Mouse (Mus musculus): ENCODE data around the gene Egln2. TPM values are rescaled to one million over a fixed set of nuclear protein-coding genes. Genes with fewer than 3 reads are reported as not detected.
A peak's percentile ranks its signal among the peaks of the same experiment; 100 is the strongest.

Gene Egln2
- polyA plus RNA-seq, 1 experiment from 2014 or later = 107 TPM

DNA sequence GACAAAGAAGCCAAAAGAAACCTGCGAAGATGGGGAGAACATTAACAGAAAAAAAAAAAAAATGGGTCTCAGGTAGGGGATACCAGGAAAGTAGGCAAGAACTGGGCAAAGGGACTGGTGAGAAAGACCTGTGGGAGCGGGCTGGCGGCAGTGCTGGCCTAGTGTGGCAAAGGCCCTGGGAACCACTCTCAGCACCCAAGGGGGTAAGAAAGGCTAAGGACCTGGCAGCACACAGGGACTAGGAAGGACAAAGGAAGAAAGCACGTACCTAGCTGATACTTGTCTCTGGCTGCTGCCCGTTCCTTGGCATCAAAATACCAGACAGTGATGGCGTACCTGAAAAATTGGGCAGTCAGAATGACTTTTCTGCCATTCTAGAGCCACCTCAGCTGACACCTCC lies 7.3 kb downstream of the Egln2 start:
- Histone ChIP-seq H3K9me3 (no peaks in the 10 kb centered on the region), H3K36me3 (peaks cover 32% of the 10 kb centered on the region), H3K4me2 (no peak overlapping the region), H3K9ac (no peak overlapping the region), H3K4me1 (replicated peaks) (peaks cover 46% of the 10 kb centered on the region), H3K27me3 (no peaks in the 10 kb centered on the region), H3K4me3 (no peak overlapping the region), H3K27ac (replicated peaks) (no peak overlapping the region)
- ATAC-seq (ENCODE audit: low FRiP score, low read depth) = no peak
- 96% methylated on average over 6 of the region's 6 CpGs for WGBS

GRCm38 (mm10) chr7:27158171-27158570 lies 8.4 kb downstream of the Egln2 start:
- Histone ChIP-seq H3K27ac (replicated peaks) (no peak overlapping the region), H3K36me3 (peaks cover 30% of the 10 kb centered on the region), H3K4me2 (no peak overlapping the region), H3K9me3 (no peaks in the 10 kb centered on the region), H3K27me3 (no peaks in the 10 kb centered on the region), H3K4me1 (replicated peaks) (peaks cover 35% of the 10 kb centered on the region), H3K4me3 (no peak overlapping the region), H3K9ac (no peak overlapping the region)
- no peak for ATAC-seq (ENCODE audit: low FRiP score, low read depth)
- 95% methylated on average over 9 of the region's 9 CpGs for WGBS

DNA sequence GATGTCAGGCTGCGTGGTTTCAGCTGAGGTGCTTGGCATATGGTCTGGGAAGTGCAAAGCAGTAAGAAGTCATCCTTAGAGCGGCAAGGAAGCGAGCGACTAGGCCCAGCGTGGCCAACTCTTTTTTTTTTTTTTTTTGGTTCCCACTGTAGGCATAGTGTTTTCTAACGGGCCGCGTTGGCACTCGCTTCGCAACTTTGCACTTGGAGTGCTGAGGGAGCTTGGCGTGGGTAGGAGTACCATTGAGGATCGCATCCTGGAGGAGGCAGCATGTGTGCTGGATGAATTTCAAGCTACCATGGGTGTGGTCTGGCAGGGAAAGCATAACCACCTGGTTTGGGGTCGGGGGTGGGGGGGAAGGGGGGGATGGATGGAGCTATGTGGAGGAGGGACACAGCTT lies 10.6 kb downstream of the Egln2 start:
- Histone ChIP-seq H3K4me1 (replicated peaks) (peaks cover 14% of the 10 kb centered on the region), H3K9me3 (no peaks in the 10 kb centered on the region), H3K27ac (replicated peaks) (no peak overlapping the region), H3K4me3 (no peak overlapping the region), H3K4me2 (no peak overlapping the region), H3K36me3 (peaks cover 30% of the 10 kb centered on the region), H3K9ac (no peak overlapping the region), H3K27me3 (no peaks in the 10 kb centered on the region)
- WGBS = 82% methylated on average over 13 of the region's 13 CpGs
- ATAC-seq (ENCODE audit: low FRiP score, low read depth) = no peak

DNA sequence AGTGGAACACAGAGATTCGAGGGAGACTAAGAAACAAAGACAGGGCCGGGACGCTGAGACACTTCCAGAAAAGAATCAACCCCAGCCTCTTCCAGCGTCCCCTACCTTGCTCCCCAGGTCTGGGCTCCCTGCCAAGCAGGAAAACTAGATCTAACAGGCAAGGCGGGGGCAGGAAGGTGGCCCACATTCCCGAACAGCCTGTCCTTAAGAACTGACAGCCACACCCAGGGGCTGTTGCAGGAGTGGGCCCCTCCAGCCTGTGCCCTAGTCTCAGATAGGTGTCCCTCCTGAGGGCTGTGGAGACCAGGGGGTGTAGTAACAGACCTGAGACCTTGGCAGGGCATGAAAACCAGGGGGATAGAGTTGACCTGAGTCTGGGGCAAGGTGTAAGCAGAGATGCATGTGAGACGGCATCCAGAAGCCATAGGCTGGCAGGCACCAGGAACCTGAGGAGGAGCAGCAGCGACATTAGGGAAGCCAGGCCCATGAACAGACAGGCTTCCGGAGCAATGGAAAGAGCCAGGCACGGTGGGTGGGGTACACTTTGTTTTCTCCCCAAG lies 13.3 kb downstream of the Egln2 start, which contains the start of gene Cyp2t4:
TSS of gene Cyp2t4 (plus strand) at position 510 of the 560 bp plus-strand sequence.
- 77% methylated on average over 10 of the region's 10 CpGs for whole genome bisulfite sequencing
- no peak within 1 kb of the TSS for H3K4me2 ChIP-seq
- H3K36me3 ChIP-seq = peaks cover 12% of the 10 kb centered on the region
- H3K27me3 ChIP-seq = no peaks in the 10 kb centered on the region
- H3K27ac ChIP-seq (replicated peaks) = no peak within 1 kb of the TSS
- H3K4me1 ChIP-seq (replicated peaks) = no peaks in the 10 kb centered on the region
- H3K4me3 ChIP-seq = no peak within 1 kb of the TSS
- no peak within 1 kb of the TSS for H3K9ac ChIP-seq
- peak; percentile 44; the same call in 1 of the 2 replicates for ATAC-seq (ENCODE audit: low FRiP score, low read depth)
- no peaks in the 10 kb centered on the region for H3K9me3 ChIP-seq

DNA sequence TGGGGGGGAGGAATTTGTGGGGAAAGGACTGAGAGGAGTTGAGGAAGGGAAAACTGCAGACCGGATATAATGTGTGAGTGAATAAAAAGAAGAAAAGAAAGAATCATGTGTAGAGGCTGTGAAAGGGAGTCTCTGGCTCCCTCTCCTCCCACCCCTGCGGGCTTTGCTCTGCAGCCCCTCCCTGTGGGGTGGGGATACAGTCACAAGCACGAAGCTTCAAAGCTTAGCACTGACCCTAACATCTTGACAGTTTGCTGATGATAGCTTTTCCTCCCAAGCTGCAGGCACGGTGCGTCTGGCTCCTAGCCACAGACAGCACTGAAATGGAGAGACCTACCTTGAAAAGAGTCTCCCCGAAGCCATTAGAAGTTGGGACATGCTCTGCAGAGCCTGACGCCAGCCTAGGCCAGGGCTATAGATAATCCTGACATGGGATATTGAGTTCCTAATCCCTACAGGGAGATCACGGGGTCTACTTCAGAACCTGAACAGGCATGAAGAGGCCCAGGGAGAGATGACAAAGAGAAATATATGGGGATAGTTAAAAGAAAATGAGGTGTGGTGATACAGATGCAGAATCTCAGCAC lies 30.1 kb downstream of the Egln2 start:
- no peak overlapping the region for H3K9ac ChIP-seq
- no peaks in the 10 kb centered on the region for H3K27me3 ChIP-seq
- H3K27ac ChIP-seq (replicated peaks) = no peak overlapping the region
- no peak for ATAC-seq (ENCODE audit: low FRiP score, low read depth)
- no peaks in the 10 kb centered on the region for H3K36me3 ChIP-seq
- no peak overlapping the region for H3K4me3 ChIP-seq
- H3K9me3 ChIP-seq = no peaks in the 10 kb centered on the region; the same call in 1 of the 2 replicates
- 69% methylated on average over 8 of the region's 8 CpGs for whole genome bisulfite sequencing
- no peak overlapping the region for H3K4me2 ChIP-seq
- H3K4me1 ChIP-seq (replicated peaks) = no peaks in the 10 kb centered on the region

- Histone ChIP-seq H3K27me3 (no peaks in the 10 kb centered on the region), H3K4me3 (no peak overlapping the region), H3K4me1 (replicated peaks) (no peaks in the 10 kb centered on the region), H3K36me3 (no peaks in the 10 kb centered on the region), H3K4me2 (no peak overlapping the region), H3K9ac (no peak overlapping the region), H3K27ac (replicated peaks) (no peak overlapping the region), H3K9me3 (no peaks in the 10 kb centered on the region)
- no peak for ATAC-seq (ENCODE audit: low FRiP score, low read depth)
- 88% methylated on average over 4 of the region's 4 CpGs for WGBS
Measured at GRCm38 (mm10) chr7:27133757-27134156, 32.8 kb downstream of the Egln2 start.

DNA sequence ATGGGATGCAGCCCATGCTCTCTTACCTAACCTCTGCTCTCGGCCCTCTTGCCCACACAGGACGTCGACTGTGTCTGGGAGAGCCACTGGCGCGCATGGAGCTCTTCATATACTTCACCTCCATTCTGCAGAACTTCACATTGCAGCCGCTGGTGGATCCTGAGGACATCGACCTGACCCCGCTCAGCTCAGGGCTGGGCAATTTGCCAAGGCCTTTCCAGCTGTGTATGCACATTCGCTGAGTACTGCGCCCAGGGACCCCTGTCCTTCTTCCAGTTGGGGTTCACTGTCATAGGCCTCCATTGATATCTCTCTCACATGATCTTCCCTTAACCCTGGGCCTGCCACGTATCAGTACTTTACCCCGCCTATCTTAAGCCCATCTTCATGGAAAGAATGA lies 33.4 kb downstream of the Egln2 start:
- 69% methylated on average over 12 of the region's 12 CpGs for WGBS
- Histone ChIP-seq H3K4me3 (no peak overlapping the region), H3K27ac (replicated peaks) (no peak overlapping the region), H3K36me3 (no peaks in the 10 kb centered on the region), H3K27me3 (no peaks in the 10 kb centered on the region), H3K4me2 (no peak overlapping the region), H3K9ac (no peak overlapping the region), H3K4me1 (replicated peaks) (no peaks in the 10 kb centered on the region), H3K9me3 (no peaks in the 10 kb centered on the region)
- ATAC-seq (ENCODE audit: low FRiP score, low read depth) = no peak

DNA sequence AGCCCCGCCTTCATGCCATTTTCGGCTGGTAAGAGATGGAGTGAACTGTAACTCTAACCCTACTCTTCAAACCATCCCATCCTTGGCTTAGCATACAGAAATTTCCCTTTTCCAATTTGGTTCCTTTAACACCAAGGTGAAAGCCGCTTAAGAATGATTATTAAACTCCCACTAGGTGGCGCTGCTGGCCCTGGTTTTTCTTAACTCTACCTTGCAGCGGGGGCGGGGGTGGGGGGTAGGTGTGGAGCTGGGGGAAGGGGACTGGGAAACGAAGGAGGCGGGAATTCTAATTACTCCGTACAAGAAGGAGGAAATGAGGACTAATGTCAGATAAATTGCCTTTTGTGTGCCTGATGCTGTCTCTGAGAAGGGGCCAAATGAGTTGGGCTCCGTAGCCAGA lies 34.0 kb downstream of the Egln2 start:
- Histone ChIP-seq H3K27ac (replicated peaks) (no peak overlapping the region), H3K4me2 (no peak overlapping the region), H3K9me3 (no peaks in the 10 kb centered on the region), H3K4me1 (replicated peaks) (no peaks in the 10 kb centered on the region), H3K27me3 (no peaks in the 10 kb centered on the region), H3K36me3 (no peaks in the 10 kb centered on the region), H3K9ac (no peak overlapping the region), H3K4me3 (no peak overlapping the region)
- ATAC-seq (ENCODE audit: low FRiP score, low read depth) = no peak
- WGBS = 17% methylated on average over 10 of the region's 10 CpGs

DNA sequence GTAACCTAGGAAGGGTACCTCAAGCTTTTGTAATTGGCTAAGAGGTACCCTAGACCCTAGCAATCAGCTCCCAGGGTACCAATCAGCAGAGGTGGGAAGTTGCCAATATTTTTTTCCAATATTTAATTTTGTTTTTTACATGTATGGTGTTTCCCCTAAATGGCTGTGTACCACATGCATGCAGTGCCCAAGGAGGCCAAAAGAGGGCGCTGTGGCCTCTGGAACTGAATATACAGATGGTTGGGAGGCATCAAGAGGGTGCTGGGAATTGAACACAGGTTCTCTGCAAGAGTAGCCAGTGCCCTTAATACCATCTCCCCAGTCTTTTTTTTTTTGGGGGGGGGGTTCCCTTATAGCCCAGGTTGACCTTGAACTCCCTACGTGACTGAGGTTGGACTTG lies 35.2 kb downstream of the Egln2 start:
- 69% methylated on average over 2 of the region's 2 CpGs for WGBS

DNA sequence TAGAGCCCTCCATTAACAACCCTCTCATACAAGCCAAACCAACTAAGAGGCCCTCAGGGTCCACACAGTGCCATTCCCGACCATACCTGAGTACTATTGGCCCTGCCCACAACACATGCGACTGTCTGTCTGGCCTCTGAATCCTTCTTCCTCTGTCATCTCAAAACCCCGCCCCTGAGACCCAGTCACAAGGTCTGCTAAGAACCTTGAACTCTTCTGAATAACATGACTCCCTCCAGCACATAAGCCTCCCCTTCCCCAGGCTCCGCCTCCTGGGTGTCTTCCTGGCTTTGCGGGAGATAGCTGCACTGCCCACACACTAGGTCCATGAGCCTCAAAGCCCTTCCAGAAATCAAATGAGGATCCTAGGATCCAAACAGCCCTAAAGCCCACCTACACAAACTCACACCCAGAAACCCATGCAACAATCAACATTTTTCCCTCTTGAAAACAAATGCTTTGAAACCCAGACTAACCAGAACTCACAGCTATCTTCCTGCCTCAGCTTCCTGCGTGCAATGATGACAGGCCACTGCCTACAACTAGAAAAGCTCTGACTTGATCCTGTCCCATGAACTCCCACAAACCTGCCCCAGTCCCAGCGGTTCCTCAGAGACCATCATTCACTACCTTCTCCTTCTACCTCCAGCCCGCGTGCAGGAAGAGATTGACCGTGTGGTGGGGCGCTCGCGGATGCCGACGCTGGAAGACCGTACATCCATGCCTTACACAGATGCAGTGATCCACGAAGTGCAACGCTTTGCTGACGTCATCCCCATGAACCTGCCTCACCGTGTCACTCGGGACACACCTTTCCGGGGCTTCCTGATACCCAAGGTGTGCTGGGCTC lies 35.9 kb downstream of the Egln2 start:
- Histone ChIP-seq H3K27me3 (no peaks in the 10 kb centered on the region), H3K9ac (no peak overlapping the region), H3K4me3 (no peak overlapping the region), H3K4me2 (no peak overlapping the region), H3K27ac (replicated peaks) (no peak overlapping the region), H3K36me3 (no peaks in the 10 kb centered on the region), H3K4me1 (replicated peaks) (no peaks in the 10 kb centered on the region), H3K9me3 (no peaks in the 10 kb centered on the region)
- 90% methylated on average over 22 of the region's 22 CpGs for WGBS
- ATAC-seq (ENCODE audit: low FRiP score, low read depth) = no peak

More for the DNA sequence above, 35.2 kb downstream of the Egln2 start:
- H3K4me1 ChIP-seq (replicated peaks) = no peaks in the 10 kb centered on the region
- no peak for ATAC-seq (ENCODE audit: low FRiP score, low read depth)
- H3K4me3 ChIP-seq = no peak overlapping the region
- no peaks in the 10 kb centered on the region for H3K36me3 ChIP-seq
- no peaks in the 10 kb centered on the region for H3K27me3 ChIP-seq
- H3K9me3 ChIP-seq = no peaks in the 10 kb centered on the region
- H3K27ac ChIP-seq (replicated peaks) = no peak overlapping the region
- H3K4me2 ChIP-seq = no peak overlapping the region
- H3K9ac ChIP-seq = no peak overlapping the region

- Histone ChIP-seq H3K27ac (replicated peaks) (no peak overlapping the region), H3K9ac (no peak overlapping the region), H3K4me1 (replicated peaks) (no peaks in the 10 kb centered on the region), H3K36me3 (no peaks in the 10 kb centered on the region), H3K4me2 (no peak overlapping the region), H3K4me3 (no peak overlapping the region), H3K27me3 (no peaks in the 10 kb centered on the region), H3K9me3 (no peaks in the 10 kb centered on the region)
- WGBS = 91% methylated on average over 12 of the region's 12 CpGs
- no peak for ATAC-seq (ENCODE audit: low FRiP score, low read depth)
Measured at GRCm38 (mm10) chr7:27129811-27130210, 36.8 kb downstream of the Egln2 start.

GRCm38 (mm10) chr7:27128946-27129345 lies 37.7 kb downstream of the Egln2 start:
- WGBS = 95% methylated on average over 13 of the region's 13 CpGs
- H3K4me1 ChIP-seq (replicated peaks) = no peaks in the 10 kb centered on the region
- no peak overlapping the region for H3K9ac ChIP-seq
- H3K27ac ChIP-seq (replicated peaks) = no peak overlapping the region
- H3K36me3 ChIP-seq = no peaks in the 10 kb centered on the region
- no peak overlapping the region for H3K4me3 ChIP-seq
- no peaks in the 10 kb centered on the region for H3K27me3 ChIP-seq
- no peaks in the 10 kb centered on the region for H3K9me3 ChIP-seq
- no peak for ATAC-seq (ENCODE audit: low FRiP score, low read depth)
- no peak overlapping the region for H3K4me2 ChIP-seq

Data from hindbrain, embryonic 15.5 days (tissue).